Mouse (Mus musculus) cortical plate, adult 2 months (tissue): ENCODE measurements around the gene Coq2.

Source experiments
- CTCF ChIP-seq: fragments of 200-500 bp; IDR thresholded peaks from 2 replicates; pipeline ENCODE4 v1.5.1; 2011; ENCODE audit warnings: mild to moderate bottlenecking, control low read depth, low read length; ENCODE audit not compliant: insufficient read depth; ENCODE audit errors: extremely low read depth
- POLR2A ChIP-seq: fragments of 200-500 bp; IDR thresholded peaks from 2 replicates; pipeline ENCODE4 v1.6.1; 2011; ENCODE audit warnings: mild to moderate bottlenecking, low read length, control low read depth; ENCODE audit not compliant: insufficient read depth; ENCODE audit errors: extremely low read depth

DNA sequence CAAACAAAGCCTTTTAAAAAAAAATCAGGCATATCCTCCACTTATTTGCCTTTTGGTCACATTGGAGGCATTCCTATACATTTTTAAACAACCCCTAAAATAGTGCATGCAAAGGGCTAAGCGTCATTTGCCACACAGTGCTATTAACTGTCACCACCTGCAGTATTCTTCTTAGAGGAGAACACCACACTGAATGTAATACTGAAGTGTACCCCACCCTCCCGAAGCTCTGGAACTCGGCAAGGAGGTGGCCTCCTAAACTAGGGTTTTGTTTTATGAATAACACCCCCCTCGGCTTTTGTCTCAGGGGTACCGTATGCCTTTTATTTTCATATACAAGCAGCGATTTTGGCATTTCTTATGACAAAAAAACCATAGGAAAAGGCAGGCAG lies 5.6 kb upstream of the Coq2 start:
- no peak for TF ChIP-seq CTCF
- TF ChIP-seq POLR2A, result no peak
